Mouse (Mus musculus): ENCODE measurements around the gene Cyp4f39. TPM values are rescaled to one million over a fixed set of nuclear protein-coding genes. Genes with fewer than 3 reads are reported as not detected.
"Not testable (repeated sequence)": the region's sequence is repeated elsewhere in the genome, so short reads cannot be mapped to it uniquely, and the experiment has no call there.

Cyp4f39 gene
- total RNA-seq, 1 experiment from 2014 or later, result not detected

DNA sequence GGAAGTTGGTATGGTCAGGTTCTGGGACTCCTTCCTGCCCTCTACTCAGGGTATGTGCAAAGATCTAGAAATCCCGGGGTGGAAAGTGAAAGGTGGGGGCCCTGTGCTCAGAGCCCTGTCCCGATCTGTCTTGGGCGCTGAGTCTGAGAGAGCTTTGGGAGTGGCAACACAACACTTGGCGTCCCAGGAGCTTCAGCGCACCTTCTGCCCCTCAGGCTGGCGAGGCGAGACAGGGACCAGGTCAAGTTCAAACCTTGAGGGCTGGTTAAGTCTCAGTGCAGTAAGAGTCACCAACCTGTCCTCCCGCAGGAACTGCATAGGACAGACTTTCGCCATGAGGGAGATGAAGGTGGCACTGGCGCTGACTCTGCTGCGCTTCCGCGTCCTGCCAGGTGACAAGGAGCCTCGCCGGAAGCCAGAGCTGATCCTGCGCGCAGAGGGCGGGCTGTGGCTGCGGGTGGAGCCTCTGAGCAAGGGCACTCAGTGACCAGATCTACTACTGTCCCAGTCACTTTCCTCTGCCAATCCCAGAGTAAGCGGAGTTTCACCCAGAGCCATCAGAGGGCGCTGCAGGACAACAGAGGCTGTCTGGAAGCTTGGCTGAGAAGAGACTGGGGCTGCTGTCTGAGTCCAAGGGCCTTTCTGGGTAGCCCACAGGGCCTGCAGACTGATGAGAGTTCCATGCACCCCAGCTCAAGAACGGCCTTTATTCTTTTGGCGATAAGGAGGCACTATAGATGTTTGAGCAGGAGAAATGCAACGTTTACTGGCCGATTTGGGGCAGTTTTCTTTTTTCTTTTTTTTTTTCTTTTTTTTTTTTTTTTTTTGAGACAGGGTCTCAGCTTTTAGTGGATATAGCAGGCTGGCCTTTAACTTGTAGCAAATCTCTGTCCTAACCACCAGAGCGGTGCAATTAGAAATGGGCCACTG, 76.2 kb downstream of the Cyp4f39 start:
- DNase-seq, result peak; percentile 95

DNA sequence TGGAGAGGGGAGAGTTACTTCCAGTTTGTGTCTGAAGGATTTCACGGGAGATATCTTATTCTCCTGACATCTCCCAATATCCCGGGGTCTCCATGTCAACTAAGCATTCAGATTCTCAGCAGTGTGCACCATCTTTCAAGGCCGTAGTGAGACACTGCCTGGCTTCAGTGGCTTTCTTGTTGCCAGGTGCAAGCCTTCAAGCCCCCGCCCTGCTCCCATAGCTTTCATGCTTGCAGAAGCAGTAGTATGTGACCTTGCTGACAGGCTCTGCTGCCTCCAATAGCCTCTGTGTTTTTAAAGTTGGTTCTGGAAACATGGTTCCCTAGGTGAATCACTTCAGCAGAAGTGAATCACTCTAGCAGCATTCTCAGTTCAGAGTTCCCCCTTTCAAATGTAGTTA, 79.8 kb downstream of the Cyp4f39 start:
- DNase-seq, result not testable (repeated sequence)

DNA sequence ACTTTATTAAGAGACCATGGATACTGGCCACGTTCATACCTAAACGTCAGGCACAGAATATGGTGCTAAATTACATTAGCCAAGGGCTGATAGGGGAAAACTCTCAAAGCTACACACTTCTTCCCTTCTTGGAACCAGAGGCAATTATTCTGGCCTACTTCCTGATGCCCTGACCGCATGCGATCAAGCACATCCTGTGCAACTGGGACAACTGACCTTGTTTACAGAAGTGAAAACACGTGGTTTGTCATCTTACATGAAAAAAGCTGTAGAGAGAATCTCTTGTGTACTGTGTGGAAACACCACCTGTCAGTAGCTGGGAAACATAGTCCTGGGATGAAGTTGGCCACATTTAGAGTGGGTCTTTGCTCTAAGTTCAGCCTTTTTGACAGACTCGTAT, 81.5 kb downstream of the Cyp4f39 start:
- DNase-seq, result no peak

DNA sequence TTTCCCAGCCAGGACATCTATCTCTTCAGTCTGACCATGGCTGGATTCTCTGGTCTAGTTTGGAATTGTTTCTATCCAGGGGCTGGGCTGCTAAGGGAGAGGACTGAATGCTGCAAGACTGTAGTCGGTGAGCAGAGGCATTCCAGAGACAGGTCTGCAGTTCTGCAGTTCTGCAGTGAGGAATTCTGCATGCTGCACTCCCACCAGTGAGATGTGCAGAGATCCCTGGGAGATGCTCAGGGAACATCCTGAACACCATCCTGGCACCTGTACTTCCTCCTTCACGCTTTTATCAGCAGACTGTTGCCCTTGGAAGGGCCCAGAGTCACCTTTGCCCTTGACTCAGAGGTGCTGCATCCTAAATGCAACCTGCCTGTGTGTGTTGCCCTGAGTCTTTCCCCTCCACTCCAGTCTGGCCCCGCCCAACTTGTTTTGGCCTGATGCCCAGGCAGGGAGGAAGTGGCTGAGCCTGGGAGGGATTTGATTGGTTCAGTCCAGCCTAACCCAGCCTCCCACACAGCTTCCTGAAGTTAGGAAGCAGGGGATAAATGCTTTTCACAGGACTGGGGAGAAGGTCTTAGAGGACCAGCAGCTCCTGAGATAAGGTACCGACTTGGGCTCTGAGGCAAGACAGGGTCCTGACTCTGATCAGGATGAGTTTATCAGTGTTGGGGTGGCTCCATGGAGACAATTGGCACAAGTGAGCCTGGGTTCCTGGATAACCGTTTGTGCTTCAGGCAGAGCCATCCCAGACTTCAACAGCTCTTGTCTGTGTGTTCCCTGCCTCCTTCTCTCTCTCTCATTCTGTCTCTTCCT, 83.7 kb downstream of the Cyp4f39 start, which contains the start of gene Cyp4f16:
Gene Cyp4f16, plus strand, starts transcription at position 508 of the 816 bp plus-strand sequence.
- DNase-seq, result peak; percentile 96

DNA sequence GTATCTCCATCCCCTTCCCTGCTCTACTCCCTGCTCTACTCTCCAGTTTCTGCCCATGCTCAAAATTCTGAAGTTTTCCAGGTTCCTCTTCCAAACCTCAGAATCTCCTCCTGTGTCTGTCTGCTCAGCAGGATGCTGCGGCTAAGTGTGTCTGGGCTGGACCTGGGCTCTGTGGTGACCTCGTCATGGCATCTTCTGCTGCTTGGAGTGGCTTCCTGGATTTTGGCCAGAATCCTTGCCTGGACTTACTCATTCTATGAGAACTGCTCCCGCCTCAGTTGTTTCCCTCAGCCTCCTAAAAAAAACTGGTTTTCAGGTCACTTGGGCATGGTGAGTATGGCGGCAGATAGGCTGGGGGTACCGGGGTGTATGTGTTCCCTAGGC, 84.3 kb downstream of the Cyp4f39 start:
- DNase-seq, result peak; percentile 47

Other genes starting within 250 kb of the Cyp4f39 start
- gene Brd4, start 168.0 kb upstream of the Cyp4f39 start, total RNA-seq (2021), result 110 and 118 TPM in 2 replicates
- gene Akap8, start 131.5 kb upstream of the Cyp4f39 start, total RNA-seq (2021), result 78.9 and 96.2 TPM in 2 replicates
- gene Akap8l, start 102.1 kb upstream of the Cyp4f39 start, total RNA-seq (2021), result 85.5 and 95.0 TPM in 2 replicates
- 41.8 and 47.9 TPM in 2 replicates for gene Wiz, start 63.3 kb upstream of the Cyp4f39 start, total RNA-seq (2021)
- 1.7 and 18.1 TPM in 2 replicates for gene Rasal3, start 49.1 kb upstream of the Cyp4f39 start, total RNA-seq (2021)
- gene Pglyrp2, start 28.6 kb upstream of the Cyp4f39 start, total RNA-seq (2021), result 4.2 and 14.2 TPM in 2 replicates
- 7.7 and 7.9 TPM in 2 replicates for gene Cyp4f17, start 53.3 kb downstream of the Cyp4f39 start, total RNA-seq (2021)
- 9.1 and 12.5 TPM in 2 replicates for gene Cyp4f16, start 83.8 kb downstream of the Cyp4f39 start, total RNA-seq (2021)
- not detected in 2 replicates for gene Cyp4f37, start 168.6 kb downstream of the Cyp4f39 start, total RNA-seq (2021)
- gene Cyp4f40, start 206.2 kb downstream of the Cyp4f39 start, total RNA-seq (2021), result not detected in 2 replicates
- gene Cyp4f15, start 232.9 kb downstream of the Cyp4f39 start, total RNA-seq (2021), result 2.1 and 15.6 TPM in 2 replicates

Measured in adrenal gland, postnatal 14 days (tissue).